Mouse (Mus musculus) monocyte, adult 59 days (primary cell): ENCODE measurements around the gene Bbs10. TPM values are rescaled to one million over a fixed set of nuclear protein-coding genes. Genes with fewer than 3 reads are reported as not detected.

Experiments
- total RNA-seq, 2 experiments: library from RNA; stranded (reverse); gene quantifications; one replicate each; pipeline ENCODE4 v1.2.4; 2023

Gene Bbs10
- total RNA-seq, result 1 to 10 TPM in 1 of 2 experiments, under 1 TPM in 1; 0.58 to 1.5 TPM

DNA sequence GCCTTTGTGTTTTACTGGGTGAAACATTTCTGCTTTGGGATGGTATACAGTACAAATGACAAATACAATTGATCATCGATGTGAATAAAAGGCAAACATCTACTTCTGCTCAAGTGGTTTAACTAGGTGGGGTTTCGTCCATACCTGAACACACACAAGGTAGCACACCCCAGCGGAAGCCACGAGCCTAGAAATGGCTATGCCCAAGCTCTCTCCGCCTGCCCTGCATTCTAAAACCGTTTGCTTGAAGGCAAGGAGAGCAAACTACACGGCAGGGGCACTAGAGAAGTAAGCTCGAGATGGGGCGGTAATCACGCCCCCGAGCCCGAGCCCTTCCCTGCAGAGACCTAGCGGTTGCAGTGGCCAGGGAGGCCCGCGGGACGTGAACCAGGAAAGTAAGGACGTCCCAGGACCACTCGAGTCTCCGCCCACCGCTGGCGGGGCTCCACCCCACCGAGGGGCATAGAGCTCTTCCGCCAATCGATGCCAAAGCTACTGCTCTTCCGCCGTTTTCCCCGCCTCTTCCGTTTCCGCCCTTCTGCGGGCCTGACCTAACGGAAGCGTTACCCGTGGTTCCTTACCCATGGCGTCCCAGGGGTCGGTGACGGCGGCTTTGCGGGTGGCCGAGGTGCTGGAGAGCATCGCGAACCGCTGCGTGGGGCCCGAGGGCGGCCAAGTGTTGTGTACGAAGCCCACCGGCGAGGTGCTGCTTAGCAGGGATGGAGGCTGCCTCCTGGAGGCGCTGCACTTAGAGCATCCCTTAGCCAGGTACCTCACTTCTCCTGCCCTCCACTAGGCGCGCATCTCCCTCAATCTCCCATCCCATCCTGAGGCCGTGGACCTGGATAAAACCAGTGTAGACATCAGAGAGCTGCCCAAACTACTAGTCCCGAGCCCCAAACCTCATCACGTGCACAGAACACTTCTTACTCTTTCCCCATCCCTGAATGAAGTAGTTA, at the start of gene Bbs10:
Gene Bbs10 (plus strand): TSS at position 540 of the 959 bp plus-strand sequence.

Other genes with a start within 250 kb of the Bbs10 start
- 10 to 100 TPM; 76.8 to 77.4 TPM for gene Osbpl8, start 133.9 kb upstream of the Bbs10 start, total RNA-seq
- 100 to 1,000 TPM; 155 to 174 TPM for gene Nap1l1, start 174.5 kb downstream of the Bbs10 start, total RNA-seq
- gene Phlda1, start 207.6 kb downstream of the Bbs10 start, total RNA-seq, result 10 to 100 TPM; 75.2 to 97.8 TPM